Mouse (Mus musculus) G1E (cell line): ENCODE results near the gene Slc16a10.

Source experiments
- CTCF ChIP-seq: IDR thresholded peaks from 2 replicates; pipeline ENCODE4 v1.5.1; 2012; ENCODE audit warnings: low read depth, low read length, inconsistent platforms, mixed read lengths
- GATA1 ChIP-seq: IDR thresholded peaks from 2 replicates; pipeline ENCODE4 v1.6.1; 2012; ENCODE audit warnings: borderline replicate concordance, low read length, inconsistent platforms, mixed read lengths
- POLR2AphosphoS5 ChIP-seq: IDR thresholded peaks from 2 replicates; pipeline ENCODE4 v1.6.1; 2012; ENCODE audit warnings: low read depth, low read length, inconsistent platforms; ENCODE audit not compliant: insufficient replicate concordance
- TAL1 ChIP-seq: conservative IDR thresholded peaks from 2 replicates; pipeline ENCODE4 v1.6.1; 2012; ENCODE audit warnings: low read depth, low read length, inconsistent platforms, mixed read lengths

GRCm38 (mm10) chr10:40028091-40028490 lies 114.0 kb downstream of the Slc16a10 start:
- TF ChIP-seq CTCF (no peak), GATA1 (no peak), TAL1 (no peak), POLR2AphosphoS5 (no peak)
